Mouse (Mus musculus) urinary bladder, adult 2 months (tissue): Measurements from ENCODE around the gene Ghr. TPM values are rescaled to one million over a fixed set of nuclear protein-coding genes. Genes with fewer than 3 reads are reported as not detected.

Source experiments
- DNase-seq: peaks from one replicate; pipeline ENCODE4 v3.0.0; 2022; ENCODE audit warnings: low spot score
- polyA plus RNA-seq: library from polyadenylated mRNA; depleted of rRNA; stranded (reverse); fragments of >200 nt; gene quantifications from 2 replicates; pipeline ENCODE4 v1.2.3, GENCODE M21; 2012

The Ghr gene
- polyA plus RNA-seq, 1 experiment: 45.6 TPM

GRCm38 (mm10) chr15:3295986-3296385 lies 287.3 kb downstream of the Ghr start:
- DNase-seq: no peak

- DNase-seq: no peak
Measured at GRCm38 (mm10) chr15:3293477-3293876, 289.8 kb downstream of the Ghr start.

GRCm38 (mm10) chr15:3290435-3290834 lies 292.9 kb downstream of the Ghr start:
- no peak for DNase-seq

GRCm38 (mm10) chr15:3286032-3286431 lies 297.3 kb downstream of the Ghr start:
- no peak for DNase-seq

- DNase-seq: no peak
Measured at GRCm38 (mm10) chr15:3281737-3282136, 301.6 kb downstream of the Ghr start.

GRCm38 (mm10) chr15:3281216-3281615 lies 302.1 kb downstream of the Ghr start:
- DNase-seq: no peak

- no peak for DNase-seq
Measured at GRCm38 (mm10) chr15:3279242-3279641, 304.1 kb downstream of the Ghr start.

GRCm38 (mm10) chr15:3277391-3277790 lies 305.9 kb downstream of the Ghr start:
- DNase-seq: no peak

GRCm38 (mm10) chr15:3273191-3273590 lies 310.1 kb downstream of the Ghr start:
- no peak for DNase-seq

GRCm38 (mm10) chr15:3271216-3271615 lies 312.1 kb downstream of the Ghr start:
- DNase-seq: no peak

- peak; percentile 80 for DNase-seq
Measured at GRCm38 (mm10) chr15:3270646-3271077, 312.6 kb downstream of the Ghr start.

GRCm38 (mm10) chr15:3269996-3270645 lies 313.2 kb downstream of the Ghr start:
- DNase-seq: no peak

GRCm38 (mm10) chr15:3269496-3269895 lies 313.8 kb downstream of the Ghr start:
- no peak for DNase-seq

GRCm38 (mm10) chr15:3268247-3268646 lies 315.0 kb downstream of the Ghr start, which contains the start of gene Selenop:
TSS of gene Selenop (plus strand) at chr15:3268547.
- no peak for DNase-seq
